Mouse (Mus musculus) cerebellum, adult 9-11 months (tissue): ENCODE data around the gene Zfp777.

Experiments used
- DNase-seq: peaks from one replicate; pipeline ENCODE4 v3.0.0; 2022

The Zfp777 gene

DNA sequence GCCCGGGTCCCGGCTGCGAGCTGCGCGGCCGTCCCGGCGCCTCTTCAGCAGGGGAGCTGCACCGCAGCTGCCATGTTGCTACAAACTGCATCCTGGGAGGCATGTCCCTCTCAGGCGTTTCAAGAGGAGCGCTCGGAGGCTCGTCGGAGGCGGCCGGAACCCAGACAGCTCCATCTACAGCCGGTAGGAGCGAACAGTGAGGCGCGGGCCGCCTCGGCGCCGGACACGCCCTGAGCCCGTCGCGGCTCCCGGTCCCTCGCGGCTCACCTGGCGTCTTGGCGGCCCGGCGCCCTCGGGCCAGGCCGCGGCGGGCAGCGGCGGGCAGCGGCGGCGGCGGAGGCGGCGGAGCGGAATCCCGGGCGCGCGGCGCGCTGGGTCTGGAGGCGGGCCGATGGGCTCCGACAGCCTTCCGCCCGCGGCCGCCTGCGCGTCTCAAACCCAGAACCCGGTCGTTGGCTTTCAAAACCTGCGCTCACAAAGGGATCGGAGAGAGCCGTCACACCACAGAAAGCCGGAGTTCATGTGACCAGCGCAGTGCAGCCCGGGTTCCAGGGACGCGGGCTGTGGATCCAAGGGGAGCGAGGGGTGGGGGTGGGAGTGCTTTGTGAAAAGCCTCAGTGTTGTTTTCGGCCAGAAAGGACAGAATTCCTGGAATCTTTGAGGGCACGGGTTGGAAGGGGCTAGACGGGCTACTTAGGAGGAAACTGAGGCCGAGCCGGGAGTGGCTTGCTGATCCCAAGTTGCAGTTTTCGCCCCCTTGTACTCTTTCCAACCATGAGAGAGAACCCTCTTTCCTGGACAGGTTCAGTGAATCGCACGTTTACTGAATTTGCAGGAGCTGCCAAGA lies at the start of gene Zfp777:
TSS of gene Zfp777 (minus strand) at position 486 of the 847 bp plus-strand sequence.
- DNase-seq, result peak; percentile 87

GRCm38 (mm10) chr6:48086957-48087715 lies 38.4 kb upstream of the Zfp777 start:
- DNase-seq, result no peak

DNA sequence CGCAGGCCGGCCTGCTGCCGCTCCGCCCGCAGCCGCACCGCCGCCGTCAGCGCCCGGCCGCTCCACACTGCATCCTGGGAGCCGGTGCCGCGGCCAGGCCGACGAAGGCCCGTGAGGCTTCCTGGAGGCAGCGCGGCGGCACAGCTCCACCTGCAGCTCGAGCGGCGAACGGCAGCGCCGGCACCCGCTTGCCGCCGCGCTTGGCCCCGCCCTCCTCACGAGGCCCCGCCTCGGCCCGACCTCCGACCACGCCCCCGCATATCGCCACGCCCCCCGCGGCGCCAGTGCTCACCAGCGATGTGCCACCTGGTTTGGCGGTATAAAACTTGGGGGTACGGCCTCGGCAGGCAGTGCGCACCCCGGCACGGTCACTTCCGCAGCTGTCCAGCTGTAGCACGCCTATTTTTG lies 37.8 kb upstream of the Zfp777 start, which contains the start of gene Zfp746:
TSS of gene Zfp746 (minus strand) at position 123 of the 408 bp plus-strand sequence.
- DNase-seq, result peak; percentile 93

DNA sequence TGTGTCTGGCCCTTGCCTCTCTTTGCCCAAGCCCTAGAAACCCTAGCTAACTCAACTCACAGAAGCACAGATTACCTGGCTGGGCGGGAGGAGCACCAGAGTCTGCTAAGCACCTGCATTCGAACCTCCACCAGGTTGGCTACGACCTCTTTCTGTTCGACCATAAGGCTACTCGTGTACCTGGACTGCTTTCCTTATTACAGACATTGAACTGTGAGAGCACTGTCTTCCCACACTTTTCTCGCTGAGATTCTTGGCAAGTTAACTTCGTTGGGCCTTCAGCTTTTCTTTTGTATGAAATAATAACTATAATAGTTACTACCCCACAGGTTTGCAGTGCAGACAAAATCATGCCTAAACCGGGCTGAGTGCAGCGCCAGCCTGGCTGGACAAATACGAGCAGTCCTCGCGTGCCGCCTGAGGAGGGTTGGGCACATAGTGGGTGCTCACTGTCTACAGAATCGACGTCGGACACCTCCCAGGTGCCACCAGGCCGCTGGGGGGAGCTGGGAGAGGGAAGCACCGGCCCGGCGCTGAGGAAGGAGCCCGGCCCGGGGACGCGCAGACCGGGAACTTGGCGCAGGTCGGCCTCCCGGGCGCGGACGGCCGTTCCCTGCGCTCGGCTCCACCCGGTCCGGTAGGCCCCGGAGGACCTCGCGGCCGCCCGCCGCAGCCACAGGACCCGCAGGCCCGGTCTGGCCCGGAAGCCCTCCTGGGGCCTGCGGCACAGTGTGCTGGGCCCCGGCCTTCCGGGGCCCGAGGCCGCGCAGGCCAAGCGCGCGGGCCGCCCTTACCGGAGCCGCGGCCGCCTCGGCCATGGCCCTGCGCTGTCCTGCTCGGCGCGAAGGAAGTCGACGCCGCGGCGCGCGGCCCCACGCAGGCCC lies 37.1 kb upstream of the Zfp777 start:
- DNase-seq, result peak; percentile 81

- DNase-seq, result no peak
Observed at GRCm38 (mm10) chr6:48083733-48084191, 35.1 kb upstream of the Zfp777 start.

DNA sequence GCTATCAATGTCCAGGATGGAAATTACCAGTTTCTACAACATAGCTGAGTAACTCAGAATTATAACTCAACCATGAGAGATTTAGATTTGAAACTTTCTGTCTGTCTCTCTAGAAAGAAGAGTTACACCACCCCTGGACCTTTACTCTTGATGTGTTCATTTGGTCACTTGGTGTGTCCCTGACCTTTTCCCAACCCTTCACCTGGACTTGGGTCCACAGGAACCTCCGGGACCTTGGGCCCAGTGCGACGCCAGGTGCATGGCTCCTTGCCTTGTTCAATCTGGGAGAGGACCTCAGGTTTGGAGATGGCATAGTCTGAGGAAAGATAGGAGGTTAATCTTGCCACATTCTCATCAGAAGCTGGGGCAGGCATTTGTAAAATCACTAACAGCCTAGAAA lies 33.2 kb upstream of the Zfp777 start:
- no peak for DNase-seq

DNA sequence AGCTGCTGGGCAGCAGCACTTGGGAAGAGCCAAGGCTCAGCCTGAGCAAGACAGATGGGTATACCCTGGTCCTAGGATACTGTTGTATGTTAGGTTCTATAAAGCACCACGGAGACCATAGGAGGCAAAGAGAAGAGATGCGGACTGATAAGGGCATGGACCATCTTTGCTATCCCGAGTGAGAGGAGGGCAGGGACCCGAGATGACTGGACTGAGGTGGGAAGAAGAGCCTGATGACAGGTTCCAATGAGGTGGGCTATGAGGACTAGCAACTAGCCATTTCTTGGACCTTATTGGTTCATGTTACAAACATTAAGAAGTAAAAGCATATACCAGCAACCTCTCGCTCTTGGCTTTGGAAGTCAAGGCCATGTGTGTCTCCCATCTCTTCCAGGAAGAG lies 32.3 kb upstream of the Zfp777 start:
- DNase-seq, result no peak

- DNase-seq, result no peak
Observed at GRCm38 (mm10) chr6:48073316-48073715, 24.6 kb upstream of the Zfp777 start.

- DNase-seq, result no peak
Observed at GRCm38 (mm10) chr6:48067492-48067891, 18.8 kb upstream of the Zfp777 start.

DNA sequence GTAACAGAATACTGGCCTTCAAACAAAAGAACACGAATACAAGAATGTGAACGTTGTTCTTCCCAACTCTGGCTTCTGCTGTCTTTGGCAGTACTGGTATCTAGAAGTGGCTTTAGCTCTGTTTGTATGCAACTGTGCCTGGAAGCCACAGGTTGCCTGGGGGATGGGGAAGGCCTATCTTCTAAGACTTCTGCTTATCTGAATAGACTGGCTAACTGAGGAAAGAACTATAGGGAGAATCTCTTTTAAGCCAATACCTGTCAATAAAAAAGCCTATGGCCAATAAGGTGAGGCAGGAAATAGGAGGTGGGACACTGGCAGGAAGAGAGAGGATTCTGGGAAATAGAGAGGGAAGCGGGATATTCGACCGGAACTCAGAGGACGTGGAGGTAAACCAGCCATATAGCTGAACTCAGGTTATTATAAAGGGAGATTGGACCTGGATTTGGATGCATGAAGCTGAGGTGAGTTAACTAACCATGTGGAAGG lies 16.9 kb upstream of the Zfp777 start:
- no peak for DNase-seq

- DNase-seq, result no peak
Observed at GRCm38 (mm10) chr6:48064451-48064850, 15.7 kb upstream of the Zfp777 start.

GRCm38 (mm10) chr6:48063940-48064339 lies 15.2 kb upstream of the Zfp777 start:
- DNase-seq, result no peak

DNA sequence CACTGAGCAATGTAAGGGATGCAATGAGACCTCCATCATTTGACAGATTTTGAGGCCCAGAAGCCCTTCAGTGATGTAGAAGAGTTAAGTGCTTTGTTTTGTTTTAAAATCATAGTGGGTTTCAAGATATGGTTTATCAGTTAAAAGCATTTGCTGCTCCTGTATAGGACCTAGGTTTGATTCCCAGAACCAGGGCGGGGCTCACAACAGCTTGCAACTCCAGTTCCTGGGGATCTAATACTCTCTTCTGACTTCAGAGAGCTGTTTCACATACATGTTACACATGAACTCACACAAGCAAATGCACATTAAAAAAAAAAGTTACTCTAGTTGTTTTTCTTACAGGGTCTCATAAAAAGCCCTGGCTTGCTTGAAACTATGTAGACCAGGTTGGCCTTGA lies 12.2 kb upstream of the Zfp777 start:
- DNase-seq, result no peak

DNA sequence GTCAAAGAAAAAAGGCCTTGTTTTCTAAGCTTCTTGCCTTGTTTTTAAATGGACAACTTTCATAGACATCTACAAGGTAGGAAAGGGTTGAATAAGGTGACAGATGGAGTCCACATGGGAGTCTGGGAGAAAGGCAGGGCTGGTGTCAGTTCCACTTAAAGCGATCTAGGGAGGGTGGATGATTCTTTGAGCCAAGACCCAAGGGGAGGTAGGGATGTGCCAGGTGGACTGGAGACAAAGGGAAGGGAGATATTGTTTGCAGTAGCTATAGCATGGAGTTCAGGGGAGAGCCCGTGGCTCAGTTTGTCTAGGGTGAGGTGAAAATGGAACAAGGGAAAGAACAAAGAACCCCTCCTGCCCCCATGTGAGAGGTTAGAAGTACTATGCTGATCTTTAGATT lies 11.7 kb upstream of the Zfp777 start:
- peak; percentile 91 for DNase-seq

- no peak for DNase-seq
Observed at GRCm38 (mm10) chr6:48052136-48052535, 3.4 kb upstream of the Zfp777 start.

DNA sequence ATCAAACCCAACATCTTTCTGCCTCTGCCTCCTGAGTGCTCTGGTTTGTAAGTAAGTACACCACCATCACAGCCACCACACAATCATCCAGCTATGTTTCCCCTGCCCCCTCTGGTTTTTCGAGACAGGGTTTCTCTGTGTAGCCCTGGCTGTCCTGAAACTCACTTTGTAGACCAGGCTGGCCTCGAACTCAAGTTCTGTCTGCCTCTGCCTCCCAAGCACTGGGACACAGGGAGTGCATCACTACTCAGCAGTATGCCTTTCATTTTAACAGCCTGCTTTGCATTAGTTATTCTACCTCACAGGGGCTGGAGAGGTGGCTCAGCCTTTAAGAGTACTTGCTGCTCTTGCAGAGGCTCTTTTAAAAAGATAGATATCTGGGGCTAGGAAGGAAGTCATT lies 3.0 kb upstream of the Zfp777 start:
- no peak for DNase-seq

DNA sequence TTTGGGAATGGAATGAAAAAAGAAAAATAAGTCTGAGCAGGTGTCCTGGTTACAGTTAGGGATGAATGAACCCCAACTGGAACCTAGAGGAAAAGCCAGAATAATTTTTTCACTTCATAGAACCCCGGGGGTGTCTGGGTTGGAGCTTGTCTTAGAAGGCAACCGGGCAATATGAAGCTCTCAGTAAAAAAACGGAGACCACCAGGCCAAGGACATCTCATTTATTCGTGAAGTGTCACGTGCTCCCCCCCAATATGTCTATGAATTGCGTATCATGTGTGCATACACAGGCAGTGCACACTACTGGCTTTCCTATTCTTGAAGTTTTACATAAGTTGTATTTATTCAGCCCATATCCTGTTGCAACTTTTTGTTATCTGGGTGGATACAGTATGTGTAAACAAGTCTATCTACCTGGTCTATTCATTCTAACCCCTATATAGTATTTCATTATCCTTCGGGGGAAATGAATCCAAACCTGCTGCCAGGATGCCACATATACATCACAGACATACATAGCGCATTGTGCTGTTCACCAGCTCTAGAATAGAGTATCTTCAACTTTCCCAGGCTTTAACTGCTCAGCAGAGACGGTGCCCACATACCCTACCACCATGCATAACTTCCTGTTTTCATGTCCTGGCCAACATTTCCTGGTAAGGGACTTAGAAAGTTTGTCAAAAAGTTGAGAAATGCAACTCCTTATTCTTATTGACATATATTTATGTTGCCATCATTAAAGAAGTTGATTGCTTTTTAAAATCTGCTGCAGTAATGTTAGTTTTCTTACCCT lies 758 bp upstream of the Zfp777 start:
- no peak for DNase-seq

DNA sequence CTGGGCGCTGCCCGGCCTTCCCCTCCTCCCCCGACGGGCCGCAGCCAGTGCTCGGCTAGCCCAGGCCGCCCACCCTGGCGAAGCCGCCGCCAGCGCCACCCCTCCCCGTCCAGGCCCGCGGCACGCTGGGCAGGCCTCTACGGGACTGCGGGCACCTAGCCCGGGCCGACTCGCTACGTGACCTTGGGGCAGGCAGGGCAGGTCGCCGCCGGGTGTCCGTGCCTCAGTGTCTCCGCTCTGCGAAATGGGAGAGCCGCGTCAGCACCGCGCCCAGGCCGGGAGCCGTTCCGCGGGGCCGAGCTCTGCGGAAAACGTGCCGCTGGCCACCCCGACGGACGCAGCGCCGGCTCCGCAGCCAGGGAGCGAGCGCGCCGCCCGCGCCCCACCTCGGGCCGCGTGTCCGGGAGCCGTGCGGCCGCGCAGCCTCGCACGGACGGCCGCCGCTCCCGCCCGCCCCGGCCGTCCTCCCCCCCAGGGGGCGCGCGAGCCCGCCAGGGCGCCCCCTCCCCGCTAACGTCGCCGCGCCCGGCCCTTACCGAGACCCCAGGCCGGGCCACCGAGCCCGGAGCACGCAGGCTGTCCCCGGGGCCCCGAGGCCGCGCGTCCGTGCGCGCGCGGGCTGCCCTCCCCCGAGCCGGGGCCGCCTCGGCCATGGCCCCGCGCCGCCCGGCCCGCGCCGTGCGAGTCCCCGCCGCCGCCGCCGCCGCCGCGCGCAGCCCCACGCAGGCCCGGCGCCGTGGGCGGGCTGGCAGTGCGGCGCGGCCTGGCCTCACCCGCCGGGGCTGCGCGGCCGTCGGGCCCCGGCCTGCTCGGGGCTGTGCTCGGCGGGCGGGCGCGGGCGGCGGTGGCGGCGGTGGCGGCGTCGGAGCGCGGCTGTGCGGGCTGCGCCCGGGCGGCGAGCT lies 1.0 kb downstream of the Zfp777 start:
- peak; percentile 65 for DNase-seq

DNA sequence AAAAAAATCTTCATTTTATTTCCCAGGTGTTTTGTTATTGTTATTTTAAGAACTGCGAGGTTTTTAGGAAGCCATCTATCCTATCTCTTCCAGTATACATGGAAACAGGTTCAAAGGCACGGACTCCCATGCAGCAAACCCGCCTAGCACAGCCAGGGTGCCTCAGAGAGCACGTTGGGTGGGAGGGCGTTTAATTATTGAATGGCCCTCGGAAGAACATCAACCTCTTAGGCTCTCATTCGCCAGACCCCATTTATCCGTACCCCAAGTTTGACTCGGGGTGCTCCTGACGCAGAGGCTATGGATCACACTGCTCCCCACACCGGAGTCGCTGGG lies 1.6 kb downstream of the Zfp777 start:
- no peak for DNase-seq

DNA sequence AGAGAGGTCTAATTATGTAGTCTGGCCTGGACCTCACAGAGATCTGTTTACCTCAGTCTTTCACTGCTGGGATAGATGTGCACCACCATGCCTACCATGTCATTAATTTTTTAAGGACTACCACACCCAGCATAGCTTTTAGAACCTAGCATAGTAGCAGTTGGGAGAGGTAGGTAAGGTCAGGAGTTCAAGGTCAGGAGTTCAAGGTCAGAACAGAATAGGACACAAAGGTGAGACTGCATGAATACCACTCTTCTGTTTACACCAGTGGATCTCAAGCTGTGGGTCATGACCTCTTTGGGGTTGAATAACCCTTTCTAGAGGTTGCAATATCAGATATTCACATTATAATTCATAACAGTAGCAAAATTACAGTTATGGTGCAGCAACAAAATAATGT lies 16.1 kb downstream of the Zfp777 start:
- no peak for DNase-seq
